Mouse (Mus musculus) 3T3-L1 (cell line): Measurements from ENCODE around the gene Taf1b.
A peak's percentile ranks its signal among the peaks of the same experiment; 100 is the strongest.
"Not testable (repeated sequence)": the region's sequence is repeated elsewhere in the genome, so short reads cannot be mapped to it uniquely, and the experiment has no call there.

Experiments used
- DNase-seq: peaks from one replicate; pipeline ENCODE4 v3.0.0-alpha.2; 2015; ENCODE audit warnings: low read depth, low spot score

Taf1b gene

GRCm38 (mm10) chr12:24498150-24498840 lies at the start of gene Taf1b:
Gene Taf1b (plus strand): TSS chr12:24498359.
- DNase-seq = peak; percentile 94

- DNase-seq = no peak
Observed at GRCm38 (mm10) chr12:24460406-24460805, 37.8 kb upstream of the Taf1b start.

- not testable (repeated sequence) for DNase-seq
Observed at GRCm38 (mm10) chr12:24462121-24462520, 36.0 kb upstream of the Taf1b start.

GRCm38 (mm10) chr12:24463490-24463889 lies 34.7 kb upstream of the Taf1b start:
- DNase-seq = not testable (repeated sequence)

- no peak for DNase-seq
Observed at GRCm38 (mm10) chr12:24468966-24469365, 29.2 kb upstream of the Taf1b start.

- DNase-seq = peak; percentile 73
Observed at GRCm38 (mm10) chr12:24470943-24471342, 27.2 kb upstream of the Taf1b start.

GRCm38 (mm10) chr12:24473221-24473620 lies 24.9 kb upstream of the Taf1b start:
- peak; percentile 76 for DNase-seq

GRCm38 (mm10) chr12:24484930-24485329 lies 13.2 kb upstream of the Taf1b start:
- DNase-seq = no peak

- DNase-seq = no peak
Observed at GRCm38 (mm10) chr12:24486882-24487281, 11.3 kb upstream of the Taf1b start.

GRCm38 (mm10) chr12:24492507-24492906 lies 5.7 kb upstream of the Taf1b start:
- not testable (repeated sequence) for DNase-seq

GRCm38 (mm10) chr12:24493011-24493410 lies 5.1 kb upstream of the Taf1b start:
- no peak for DNase-seq

GRCm38 (mm10) chr12:24493412-24493811 lies 4.7 kb upstream of the Taf1b start:
- no peak for DNase-seq

GRCm38 (mm10) chr12:24494791-24495190 lies 3.4 kb upstream of the Taf1b start:
- peak; percentile 18 for DNase-seq

GRCm38 (mm10) chr12:24498841-24499485 lies 804 bp downstream of the Taf1b start:
- DNase-seq = not testable (repeated sequence)

- no peak for DNase-seq
Observed at GRCm38 (mm10) chr12:24517118-24517517, 19.0 kb downstream of the Taf1b start.

GRCm38 (mm10) chr12:24521076-24521475 lies 22.9 kb downstream of the Taf1b start:
- no peak for DNase-seq

GRCm38 (mm10) chr12:24525065-24525464 lies 26.9 kb downstream of the Taf1b start:
- DNase-seq = peak; percentile 94

- no peak for DNase-seq
Observed at GRCm38 (mm10) chr12:24536390-24536789, 38.2 kb downstream of the Taf1b start.

- no peak for DNase-seq
Observed at GRCm38 (mm10) chr12:24537201-24537600, 39.0 kb downstream of the Taf1b start.

- DNase-seq = peak; percentile 87
Observed at GRCm38 (mm10) chr12:24537965-24538364, 39.8 kb downstream of the Taf1b start.

- DNase-seq = no peak
Observed at GRCm38 (mm10) chr12:24541426-24542154, 43.4 kb downstream of the Taf1b start.

- DNase-seq = no peak
Observed at GRCm38 (mm10) chr12:24547686-24548085, 49.5 kb downstream of the Taf1b start.
